Mouse (Mus musculus) forebrain, postnatal 0 days (tissue): ENCODE results near the gene Rora. TPM values are rescaled to one million over a fixed set of nuclear protein-coding genes. Genes with fewer than 3 reads are reported as not detected.

Experiments
- ATAC-seq: fragments of 200-750 bp; cut with Nextera tagmentation; 2 replicates; pipeline ENCODE4 v1.8.0; 2017; ENCODE audit warnings: mild to moderate bottlenecking, moderate library complexity
- DNase-seq: peaks from one replicate; pipeline ENCODE4 v3.0.0-alpha.2; 2015
- H3K27ac ChIP-seq: fragments of 300-500 bp; sonication (generic); 2 replicates; pipeline ENCODE4 v1.5.1; 2014; ENCODE audit warnings: low read depth, mild to moderate bottlenecking, antibody characterized with exemption, low read length, moderate library complexity, mixed read lengths
- H3K27me3 ChIP-seq: fragments of 300-500 bp; sonication (generic); 2 replicates; pipeline ENCODE4 v1.6.1; 2014; ENCODE audit warnings: mild to moderate bottlenecking, low read length, mixed read lengths; ENCODE audit not compliant: insufficient read depth
- H3K36me3 ChIP-seq: fragments of 300-500 bp; sonication (generic); 2 replicates; pipeline ENCODE4 v1.6.1; 2014; ENCODE audit warnings: mild to moderate bottlenecking, moderate library complexity; ENCODE audit not compliant: insufficient read depth
- H3K4me1 ChIP-seq: fragments of 300-500 bp; sonication (generic); 2 replicates; pipeline ENCODE4 v1.6.1; 2014; ENCODE audit warnings: antibody characterized with exemption; ENCODE audit not compliant: insufficient read depth
- H3K4me2 ChIP-seq: fragments of 300-500 bp; sonication (generic); 2 replicates; pipeline ENCODE4 v1.6.1; 2014; ENCODE audit warnings: low read depth, mild to moderate bottlenecking, moderate library complexity
- H3K4me3 ChIP-seq: fragments of 300-500 bp; sonication (generic); 2 replicates; pipeline ENCODE4 v1.5.1; 2014; ENCODE audit warnings: low read depth, low read length, mixed read lengths
- H3K9ac ChIP-seq: fragments of 300-500 bp; sonication (generic); 2 replicates; pipeline ENCODE4 v1.6.1; 2014; ENCODE audit warnings: mild to moderate bottlenecking
- H3K9me3 ChIP-seq: fragments of 300-500 bp; sonication (generic); 2 replicates; pipeline ENCODE4 v1.6.1; 2016; ENCODE audit warnings: low read length
- CTCF ChIP-seq: sonication (generic); IDR thresholded peaks from 2 replicates; pipeline ENCODE4 v1.5.1; 2016; ENCODE audit warnings: antibody characterized with exemption, control low read depth, low read depth
- WGBS: fragments of 180-500 bp; shearing (Covaris S2); extraction: QIAGEN DNeasy Blood & Tissue Kit; methylation state at CpG from one replicate; pipeline ENCODE4 v1.1.7; 2014; 5-methylcytosine and 5-hydroxymethylcytosine counted together
- polyA plus RNA-seq: library from polyadenylated mRNA; unstranded; fragments of >200 nt; fragmentation: Nextera tagmentation; extraction: Ambion mirVana; gene quantifications from 2 replicates; pipeline ENCODE4 v1.2.1, GENCODE M21; 2015
- total RNA-seq: library from RNA; depleted of rRNA; stranded (reverse); fragments of >200 nt; gene quantifications from 2 replicates; pipeline ENCODE4 v1.2.3, GENCODE M21; 2014

The Rora gene
- total and polyA plus RNA-seq, 2 experiments from 2014 or later: 9.8 to 23.9 TPM

GRCm38 (mm10) chr9:68825841-68826240, 172.3 kb downstream of the Rora start:
- H3K27me3 ChIP-seq: no peaks in the 10 kb centered on the region
- no peak overlapping the region for H3K9ac ChIP-seq
- H3K4me3 ChIP-seq: no peak overlapping the region
- ATAC-seq (no peak), DNase-seq (no peak)
- H3K27ac ChIP-seq: no peak overlapping the region
- no peaks in the 10 kb centered on the region for H3K9me3 ChIP-seq
- H3K4me2 ChIP-seq: no peak overlapping the region
- no peaks in the 10 kb centered on the region for H3K36me3 ChIP-seq
- H3K4me1 ChIP-seq: no peaks in the 10 kb centered on the region
- no peak for TF ChIP-seq CTCF
- 94% methylated on average over 3 of the region's 3 CpGs for WGBS

- no peak for ATAC-seq
- Histone ChIP-seq H3K9me3 (no peaks in the 10 kb centered on the region), H3K9ac (no peak overlapping the region), H3K4me2 (no peak overlapping the region), H3K27me3 (no peaks in the 10 kb centered on the region), H3K36me3 (no peaks in the 10 kb centered on the region), H3K27ac (no peak overlapping the region), H3K4me3 (no peak overlapping the region), H3K4me1 (no peaks in the 10 kb centered on the region)
- 80% methylated on average over 3 of the region's 3 CpGs for WGBS
- no peak for DNase-seq
- no peak for TF ChIP-seq CTCF
Measured at GRCm38 (mm10) chr9:68827441-68827840, 173.9 kb downstream of the Rora start.

- no peak overlapping the region for H3K27ac ChIP-seq
- no peak overlapping the region for H3K4me3 ChIP-seq
- no peak for ATAC-seq
- H3K27me3 ChIP-seq: no peaks in the 10 kb centered on the region
- WGBS: 79% methylated on average over 4 of the region's 4 CpGs
- peak; percentile 34 for DNase-seq
- H3K36me3 ChIP-seq: no peaks in the 10 kb centered on the region
- TF ChIP-seq CTCF: peak; percentile 70
- H3K9me3 ChIP-seq: no peaks in the 10 kb centered on the region
- H3K4me1 ChIP-seq: no peaks in the 10 kb centered on the region
- H3K9ac ChIP-seq: no peak overlapping the region
- H3K4me2 ChIP-seq: no peak overlapping the region
Measured at GRCm38 (mm10) chr9:68829903-68830302, 176.3 kb downstream of the Rora start.

GRCm38 (mm10) chr9:68833323-68833722, 179.7 kb downstream of the Rora start:
- 97% methylated on average over 6 of the region's 6 CpGs for WGBS
- no peaks in the 10 kb centered on the region for H3K9me3 ChIP-seq

GRCm38 (mm10) chr9:68835037-68835649, 181.6 kb downstream of the Rora start:
- no peak for DNase-seq
- H3K27ac ChIP-seq: no peak overlapping the region
- no peaks in the 10 kb centered on the region for H3K4me1 ChIP-seq
- H3K36me3 ChIP-seq: no peaks in the 10 kb centered on the region
- no peak for TF ChIP-seq CTCF
- no peaks in the 10 kb centered on the region for H3K9me3 ChIP-seq
- no peak overlapping the region for H3K4me2 ChIP-seq
- H3K9ac ChIP-seq: no peak overlapping the region
- H3K4me3 ChIP-seq: no peak overlapping the region
- H3K27me3 ChIP-seq: no peaks in the 10 kb centered on the region
- ATAC-seq: no peak
- WGBS: 77% methylated on average over 7 of the region's 7 CpGs

More at GRCm38 (mm10) chr9:68833323-68833722, 179.7 kb downstream of the Rora start:
- Histone ChIP-seq H3K4me3 (no peak overlapping the region), H3K4me2 (no peak overlapping the region), H3K9ac (no peak overlapping the region), H3K27ac (no peak overlapping the region), H3K36me3 (no peaks in the 10 kb centered on the region), H3K4me1 (no peaks in the 10 kb centered on the region), H3K27me3 (no peaks in the 10 kb centered on the region)
- ATAC-seq (no peak), DNase-seq (no peak)
- TF ChIP-seq CTCF: no peak

- Histone ChIP-seq H3K27ac (no peak overlapping the region), H3K4me2 (peak overlapping the region; percentile 28), H3K9me3 (no peaks in the 10 kb centered on the region), H3K4me3 (no peak overlapping the region), H3K4me1 (no peaks in the 10 kb centered on the region), H3K36me3 (no peaks in the 10 kb centered on the region), H3K27me3 (no peaks in the 10 kb centered on the region), H3K9ac (no peak overlapping the region)
- 23% methylated on average over 16 of the region's 16 CpGs for WGBS
- peak; percentile 62 for ATAC-seq
- TF ChIP-seq CTCF: no peak
- DNase-seq: peak; percentile 35
Measured at GRCm38 (mm10) chr9:68842134-68842892, 188.7 kb downstream of the Rora start.

- WGBS: 30% methylated on average over 2 of the region's 2 CpGs
- TF ChIP-seq CTCF: no peak
- Histone ChIP-seq H3K4me3 (no peak overlapping the region), H3K4me2 (no peak overlapping the region), H3K27ac (no peak overlapping the region), H3K4me1 (no peaks in the 10 kb centered on the region), H3K27me3 (no peaks in the 10 kb centered on the region), H3K36me3 (no peaks in the 10 kb centered on the region), H3K9ac (no peak overlapping the region), H3K9me3 (no peaks in the 10 kb centered on the region)
- DNase-seq: no peak
- ATAC-seq: no peak
Measured at GRCm38 (mm10) chr9:68845556-68845955, 192.0 kb downstream of the Rora start.
